Mouse (Mus musculus): Measurements from ENCODE around the gene Bcas3. TPM values are rescaled to one million over a fixed set of nuclear protein-coding genes. Genes with fewer than 3 reads are reported as not detected.
A peak's percentile ranks its signal among the peaks of the same experiment; 100 is the strongest.

Bcas3 gene
- polyA plus RNA-seq, 1 experiment from 2014 or later = 16.7 TPM

DNA sequence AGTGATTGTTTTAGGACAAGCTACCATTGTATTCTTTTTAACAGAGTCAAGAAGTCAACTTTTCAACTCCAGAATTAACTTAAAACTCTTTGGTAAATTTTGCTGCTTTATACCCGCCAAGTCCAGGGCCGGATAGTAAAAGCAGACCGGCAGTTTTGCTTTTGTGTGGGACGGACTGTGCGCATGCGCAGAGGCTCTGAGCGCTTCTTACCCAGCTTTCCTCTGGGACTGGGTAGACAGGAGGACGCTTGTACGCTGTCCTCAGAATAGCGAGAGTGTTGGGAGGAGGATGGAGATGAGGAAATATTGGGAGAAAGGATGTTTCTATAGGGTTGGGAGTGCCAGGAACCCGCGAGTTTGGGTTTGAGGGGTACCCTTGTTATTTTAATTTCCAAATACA, 171.2 kb downstream of the Bcas3 start:
- H3K4me3 ChIP-seq (replicated peaks) = no peak overlapping the region
- peaks cover 24% of the 10 kb centered on the region; the same call in 1 of the 2 replicates for H3K4me1 ChIP-seq
- no peaks in the 10 kb centered on the region for H3K27me3 ChIP-seq (replicated peaks)
- H3K9ac ChIP-seq = no peak overlapping the region
- H3K36me3 ChIP-seq = no peaks in the 10 kb centered on the region
- 31% methylated on average over 12 of the region's 12 CpGs for WGBS
- peak overlapping the region; percentile 59; the same call in 1 of the 2 replicates for H3K27ac ChIP-seq
- H3K9me3 ChIP-seq = no peaks in the 10 kb centered on the region
- no peak for ATAC-seq (ENCODE audit: insufficient read depth, low FRiP score, low read depth)
- H3K4me2 ChIP-seq = peak overlapping the region; percentile 46

- peaks cover 24% of the 10 kb centered on the region; the same call in 1 of the 2 replicates for H3K4me1 ChIP-seq
- peak; percentile 54; the same call in 1 of the 2 replicates for ATAC-seq (ENCODE audit: insufficient read depth, low FRiP score, low read depth)
- H3K27ac ChIP-seq = peak overlapping the region; percentile 48; the same call in 1 of the 2 replicates
- no peaks in the 10 kb centered on the region for H3K9me3 ChIP-seq
- no peak overlapping the region for H3K4me3 ChIP-seq (replicated peaks)
- H3K4me2 ChIP-seq = peak overlapping the region; percentile 46; the same call in 1 of the 2 replicates
- H3K27me3 ChIP-seq (replicated peaks) = no peaks in the 10 kb centered on the region
- no peaks in the 10 kb centered on the region for H3K36me3 ChIP-seq
- H3K9ac ChIP-seq = no peak overlapping the region
- WGBS = 36% methylated on average over 16 of the region's 16 CpGs
Observed at GRCm38 (mm10) chr11:85524841-85525500, 172.0 kb downstream of the Bcas3 start.

DNA sequence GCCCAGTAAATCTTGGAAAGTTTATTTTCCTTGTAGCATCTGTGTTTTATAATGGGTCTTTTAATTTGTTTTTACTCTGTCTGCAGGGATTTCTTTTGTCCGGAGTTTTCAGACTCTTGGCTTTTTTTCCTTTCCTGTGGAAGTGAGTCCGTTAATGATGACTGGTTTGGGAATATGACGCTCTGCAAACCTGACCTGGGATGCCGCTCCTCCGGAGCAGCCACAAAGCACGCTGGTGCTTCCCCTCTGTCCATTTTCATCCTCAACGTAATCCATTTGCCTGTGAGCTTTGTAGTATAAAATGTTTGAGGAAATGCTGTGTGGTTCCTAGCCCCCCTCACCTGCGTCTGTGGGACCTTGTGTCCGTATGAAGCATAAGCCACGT, 172.5 kb downstream of the Bcas3 start:
- Histone ChIP-seq H3K9me3 (no peaks in the 10 kb centered on the region), H3K27me3 (replicated peaks) (no peaks in the 10 kb centered on the region), H3K36me3 (no peaks in the 10 kb centered on the region), H3K4me3 (replicated peaks) (no peak overlapping the region), H3K9ac (no peak overlapping the region), H3K27ac (peak overlapping the region; percentile 48; the same call in 1 of the 2 replicates), H3K4me1 (peaks cover 24% of the 10 kb centered on the region; the same call in 1 of the 2 replicates), H3K4me2 (peak overlapping the region; percentile 46)
- 34% methylated on average over 10 of the region's 10 CpGs for WGBS
- no peak for ATAC-seq (ENCODE audit: insufficient read depth, low FRiP score, low read depth)

GRCm38 (mm10) chr11:85525979-85526775, 173.2 kb downstream of the Bcas3 start:
- Histone ChIP-seq H3K27me3 (replicated peaks) (no peaks in the 10 kb centered on the region), H3K4me3 (replicated peaks) (no peak overlapping the region), H3K4me1 (peaks cover 24% of the 10 kb centered on the region; the same call in 1 of the 2 replicates), H3K36me3 (no peaks in the 10 kb centered on the region), H3K9me3 (no peaks in the 10 kb centered on the region), H3K4me2 (no peak overlapping the region), H3K9ac (no peak overlapping the region), H3K27ac (no peak overlapping the region)
- WGBS = 49% methylated on average over 11 of the region's 11 CpGs
- no peak for ATAC-seq (ENCODE audit: insufficient read depth, low FRiP score, low read depth)

GRCm38 (mm10) chr11:85527261-85527660, 174.3 kb downstream of the Bcas3 start:
- H3K27ac ChIP-seq = no peak overlapping the region
- H3K9me3 ChIP-seq = no peaks in the 10 kb centered on the region
- H3K4me1 ChIP-seq = peaks cover 24% of the 10 kb centered on the region; the same call in 1 of the 2 replicates
- no peak overlapping the region for H3K4me2 ChIP-seq
- H3K27me3 ChIP-seq (replicated peaks) = no peaks in the 10 kb centered on the region
- no peaks in the 10 kb centered on the region for H3K36me3 ChIP-seq
- WGBS = 66% methylated on average over 5 of the region's 5 CpGs
- H3K4me3 ChIP-seq (replicated peaks) = no peak overlapping the region
- no peak for ATAC-seq (ENCODE audit: insufficient read depth, low FRiP score, low read depth)
- no peak overlapping the region for H3K9ac ChIP-seq

- Histone ChIP-seq H3K9me3 (no peaks in the 10 kb centered on the region), H3K4me1 (peaks cover 11% of the 10 kb centered on the region; the same call in 1 of the 2 replicates), H3K9ac (no peak overlapping the region), H3K4me3 (replicated peaks) (no peak overlapping the region), H3K27me3 (replicated peaks) (no peaks in the 10 kb centered on the region), H3K27ac (no peak overlapping the region), H3K36me3 (no peaks in the 10 kb centered on the region), H3K4me2 (no peak overlapping the region)
- WGBS = 72% methylated on average over 5 of the region's 5 CpGs
- 0 out of 2 replicates have a peak, but pooled peaks have one; percentile 22 for ATAC-seq (ENCODE audit: insufficient read depth, low FRiP score, low read depth)
Observed at GRCm38 (mm10) chr11:85529531-85530285, 176.7 kb downstream of the Bcas3 start.

DNA sequence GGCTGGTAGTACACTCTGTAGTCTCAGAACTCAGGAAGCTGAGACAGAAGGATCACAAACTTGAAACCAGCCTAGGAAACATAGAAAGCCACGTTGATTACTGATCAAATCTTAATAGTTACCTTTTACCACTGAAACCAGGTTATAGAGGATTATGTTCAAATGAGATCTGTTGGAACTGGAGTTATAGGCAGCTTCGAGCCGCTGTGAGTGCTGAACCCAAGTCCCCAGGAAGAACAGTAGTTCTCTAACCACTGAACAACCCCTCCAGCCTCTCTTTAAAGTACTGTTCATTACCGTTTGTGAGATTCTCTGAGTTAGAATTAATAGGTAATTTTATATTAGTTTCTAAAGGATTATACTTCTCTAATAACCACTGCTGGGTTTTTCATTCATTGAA, 188.0 kb downstream of the Bcas3 start:
- ATAC-seq (ENCODE audit: insufficient read depth, low FRiP score, low read depth) = no peak
- H3K27me3 ChIP-seq (replicated peaks) = no peaks in the 10 kb centered on the region
- WGBS = 85% methylated on average over 4 of the region's 4 CpGs
- no peak overlapping the region for H3K4me3 ChIP-seq (replicated peaks)
- H3K36me3 ChIP-seq = no peaks in the 10 kb centered on the region
- H3K4me1 ChIP-seq = no peaks in the 10 kb centered on the region
- H3K4me2 ChIP-seq = no peak overlapping the region
- no peaks in the 10 kb centered on the region for H3K9me3 ChIP-seq
- H3K9ac ChIP-seq = no peak overlapping the region
- H3K27ac ChIP-seq = no peak overlapping the region

GRCm38 (mm10) chr11:85543311-85543710, 190.3 kb downstream of the Bcas3 start:
- Histone ChIP-seq H3K4me3 (replicated peaks) (no peak overlapping the region), H3K9ac (no peak overlapping the region), H3K27me3 (replicated peaks) (no peaks in the 10 kb centered on the region), H3K4me2 (no peak overlapping the region), H3K9me3 (no peaks in the 10 kb centered on the region), H3K4me1 (no peaks in the 10 kb centered on the region), H3K27ac (no peak overlapping the region), H3K36me3 (no peaks in the 10 kb centered on the region)
- ATAC-seq (ENCODE audit: insufficient read depth, low FRiP score, low read depth) = no peak
- WGBS = 85% methylated on average over 4 of the region's 4 CpGs

DNA sequence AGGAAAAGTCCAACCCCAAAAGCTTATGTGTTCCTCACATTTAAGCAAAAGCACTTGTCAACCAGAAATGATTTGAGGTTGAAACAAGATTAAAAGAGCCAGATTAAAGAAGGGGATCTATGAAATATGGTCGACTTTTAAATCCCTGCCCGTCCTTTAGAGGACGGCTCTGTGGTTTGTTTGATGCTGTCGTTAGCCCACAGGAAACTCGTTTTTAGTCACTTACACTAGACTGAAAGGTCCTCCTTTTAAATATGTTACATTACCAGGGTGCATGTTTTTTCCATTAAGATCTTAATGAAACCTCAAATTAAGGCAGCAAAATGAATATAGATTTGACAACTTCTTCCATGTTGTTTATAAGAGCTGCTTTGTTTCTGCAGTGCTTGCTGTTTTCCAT, 192.6 kb downstream of the Bcas3 start:
- 58% methylated on average over 5 of the region's 5 CpGs for WGBS
- Histone ChIP-seq H3K9ac (no peak overlapping the region), H3K27ac (no peak overlapping the region), H3K27me3 (replicated peaks) (no peaks in the 10 kb centered on the region), H3K4me2 (no peak overlapping the region), H3K36me3 (no peaks in the 10 kb centered on the region), H3K4me1 (no peaks in the 10 kb centered on the region), H3K4me3 (replicated peaks) (no peak overlapping the region), H3K9me3 (no peaks in the 10 kb centered on the region)
- ATAC-seq (ENCODE audit: insufficient read depth, low FRiP score, low read depth) = no peak

GRCm38 (mm10) chr11:85547966-85548365, 195.0 kb downstream of the Bcas3 start:
- 40% methylated on average over 6 of the region's 6 CpGs for WGBS
- no peak for ATAC-seq (ENCODE audit: insufficient read depth, low FRiP score, low read depth)
- Histone ChIP-seq H3K9me3 (no peaks in the 10 kb centered on the region), H3K27ac (no peak overlapping the region), H3K36me3 (no peaks in the 10 kb centered on the region), H3K4me1 (no peaks in the 10 kb centered on the region), H3K4me3 (replicated peaks) (no peak overlapping the region), H3K9ac (no peak overlapping the region), H3K27me3 (replicated peaks) (no peaks in the 10 kb centered on the region), H3K4me2 (no peak overlapping the region)

DNA sequence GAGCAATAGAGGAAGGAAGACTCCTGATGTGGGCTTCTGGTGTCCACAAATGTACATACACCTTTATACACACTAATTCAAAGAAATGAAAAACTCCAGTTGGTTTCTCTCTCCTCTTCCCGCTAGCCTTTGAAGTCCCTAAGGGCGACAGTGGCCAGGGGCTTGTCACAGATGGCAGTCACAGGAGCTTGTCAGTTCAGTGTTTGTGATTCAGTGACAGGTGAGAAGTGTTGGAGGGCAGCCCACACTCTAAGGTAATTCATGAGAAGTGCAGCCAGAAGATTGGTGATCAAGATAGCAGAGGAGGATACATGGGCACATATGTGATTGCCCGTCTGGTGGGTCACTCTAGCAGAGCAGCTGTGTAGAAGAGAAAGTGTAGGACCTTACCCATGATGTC, 196.7 kb downstream of the Bcas3 start:
- H3K36me3 ChIP-seq = no peaks in the 10 kb centered on the region
- ATAC-seq (ENCODE audit: insufficient read depth, low FRiP score, low read depth) = no peak
- H3K4me2 ChIP-seq = no peak overlapping the region
- H3K9me3 ChIP-seq = no peaks in the 10 kb centered on the region
- H3K9ac ChIP-seq = no peak overlapping the region
- no peak overlapping the region for H3K4me3 ChIP-seq (replicated peaks)
- no peaks in the 10 kb centered on the region for H3K4me1 ChIP-seq
- WGBS = 88% methylated on average over 3 of the region's 3 CpGs
- H3K27me3 ChIP-seq (replicated peaks) = no peaks in the 10 kb centered on the region
- H3K27ac ChIP-seq = no peak overlapping the region

Data from stomach, embryonic 15.5 days (tissue).